ENCODE assay signal across 9 mouse cellular contexts in the genomic region with DNA sequence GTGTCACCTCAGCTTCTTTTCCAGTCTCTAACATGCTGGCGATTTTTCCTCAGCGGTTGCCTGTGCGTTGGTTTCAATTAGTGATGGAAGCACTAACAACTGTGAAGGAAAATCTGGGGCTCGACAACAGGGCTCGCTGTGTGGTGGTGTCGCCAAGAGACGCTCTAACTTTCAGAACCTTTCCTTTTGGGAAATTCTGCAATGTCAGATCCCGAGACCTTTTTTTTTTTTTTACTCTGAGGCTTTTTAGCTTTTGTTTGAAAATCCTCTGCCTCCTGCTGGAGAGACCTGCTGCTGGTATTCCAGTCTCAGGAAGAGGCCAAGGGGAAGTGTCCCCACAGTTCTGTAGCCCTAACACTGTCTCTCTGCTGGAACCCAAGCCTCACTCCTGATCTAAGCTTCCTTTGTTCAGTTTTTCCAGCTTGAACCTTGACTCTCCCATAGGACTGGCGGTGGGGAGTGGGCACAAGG.
DNase-seq lines count a peak whose midpoint lies in the region; ATAC-seq and TF ChIP-seq lines count a peak whose summit lies in the region.
"Had no signal": no experiment of that assay in that cellular context is flagged by ENCODE, and none has a peak within 500 bp of the region (broad histone marks: within the 10 kb centered on the region; RNA-seq: fewer than 3 reads in every experiment).

No protein-coding gene starts in this region.

- peak overlapping the region; percentile 40 for H3K4me2 ChIP-seq in forebrain, embryonic 13.5 days
- H3K4me2 ChIP-seq in limb, embryonic 11.5 days (ENCODE audit: low read depth, severe bottlenecking), result peak overlapping the region; percentile 37
- peak overlapping the region; percentile 45 for H3K4me2 ChIP-seq in neural tube, embryonic 13.5 days

- TF ChIP-seq CTCF in layer of hippocampus, adult 2 months (conservative IDR thresholded peaks at IDR 0.05), result peak; percentile 58

- peak overlapping the region; percentile 37; the same call in 1 of the 2 replicates for H3K9ac ChIP-seq in forebrain, embryonic 13.5 days
- H3K9ac ChIP-seq in limb, embryonic 11.5 days (ENCODE audit: low read length), result peak overlapping the region; percentile 41; the same call in 1 of the 2 replicates
- H3K9ac ChIP-seq in neural tube, embryonic 13.5 days, result peak overlapping the region; percentile 56

- WGBS in forebrain, embryonic 13.5 days, result 3% methylated on average over 9 of the region's 9 CpGs
- WGBS in limb, embryonic 11.5 days, result 3% methylated on average over 9 of the region's 9 CpGs
- 2% methylated on average over 9 of the region's 9 CpGs for WGBS in neural tube, embryonic 13.5 days

- H3K36me3 ChIP-seq in forebrain, embryonic 13.5 days (ENCODE audit: poor library complexity, severe bottlenecking), result no peaks in the 10 kb centered on the region
- H3K36me3 ChIP-seq in limb, embryonic 11.5 days (ENCODE audit: control insufficient read depth, insufficient read depth, low read length), result no peaks in the 10 kb centered on the region
- H3K36me3 ChIP-seq in neural tube, embryonic 13.5 days, result no peaks in the 10 kb centered on the region

- no peak for ATAC-seq in forebrain, embryonic 13.5 days
- ATAC-seq in limb, embryonic 11.5 days (ENCODE audit: insufficient number of reproducible peaks, low FRiP score, low TSS enrichment, low read depth), result 0 out of 2 replicates have a peak, but pooled peaks have one; percentile 65
- peak; percentile 50; the same call in 1 of the 2 replicates for ATAC-seq in neural tube, embryonic 13.5 days (ENCODE audit: low read depth)
- ATAC-seq in CD4-positive, CD25-positive, alpha-beta regulatory T cell, adult 4 months, result no peak

- no peak overlapping the region for H3K27ac ChIP-seq in layer of hippocampus, adult 2 months
- H3K27ac ChIP-seq in forebrain, embryonic 13.5 days, result no peak overlapping the region
- H3K27ac ChIP-seq in limb, embryonic 11.5 days (replicated peaks; ENCODE audit: low read depth, low read length), result no peak overlapping the region
- H3K27ac ChIP-seq in neural tube, embryonic 13.5 days (replicated peaks), result no peak overlapping the region; the same call in 1 of the 2 replicates

- DNase-seq in layer of hippocampus, adult 2 months (ENCODE audit: low spot score in 2 of 2), result no peak
- DNase-seq in layer of hippocampus, adult 9-10 months (ENCODE audit: low spot score), result no peak
- DNase-seq in limb, embryonic 11.5 days (ENCODE audit: low spot score), result peak; percentile 51
- no peak for DNase-seq in thymus, postnatal 0 days (ENCODE audit: low spot score)
- DNase-seq in layer of hippocampus, adult 9-11 months, result no peak
- DNase-seq: thymus, postnatal 14 days had no signal

- H3K9me3 ChIP-seq in forebrain, embryonic 13.5 days (replicated peaks), result no peaks in the 10 kb centered on the region
- no peaks in the 10 kb centered on the region for H3K9me3 ChIP-seq in limb, embryonic 11.5 days (ENCODE audit: control insufficient read depth, low read length)
- H3K9me3 ChIP-seq in neural tube, embryonic 13.5 days, result no peaks in the 10 kb centered on the region

- peaks cover 8% of the 10 kb centered on the region; the same call in 1 of the 2 replicates for H3K27me3 ChIP-seq in forebrain, embryonic 13.5 days
- no peaks in the 10 kb centered on the region for H3K27me3 ChIP-seq in limb, embryonic 11.5 days (ENCODE audit: control insufficient read depth, insufficient read depth, low read length)
- H3K27me3 ChIP-seq in neural tube, embryonic 13.5 days, result peaks cover 8% of the 10 kb centered on the region; the same call in 1 of the 2 replicates

- peaks cover 20% of the 10 kb centered on the region for H3K4me1 ChIP-seq in forebrain, embryonic 13.5 days
- H3K4me1 ChIP-seq in limb, embryonic 11.5 days (ENCODE audit: control insufficient read depth, insufficient read depth, low read length), result peaks cover 2% of the 10 kb centered on the region; the same call in 1 of the 2 replicates
- H3K4me1 ChIP-seq in neural tube, embryonic 13.5 days (replicated peaks), result peaks cover 15% of the 10 kb centered on the region

- peak overlapping the region; percentile 36 for H3K4me3 ChIP-seq in layer of hippocampus, adult 2 months
- H3K4me3 ChIP-seq in forebrain, embryonic 13.5 days, result no peak overlapping the region
- peak overlapping the region; percentile 14 for H3K4me3 ChIP-seq in limb, embryonic 11.5 days (ENCODE audit: low read depth, low read length)
- peak overlapping the region; percentile 11; the same call in 1 of the 2 replicates for H3K4me3 ChIP-seq in neural tube, embryonic 13.5 days

Comparison
In these comparisons a context has a peak if more than half of its experiments do, and no peak if none do; other contexts are left out.
1. ATAC-seq: peak in limb, embryonic 11.5 days (single experiment) and neural tube, embryonic 13.5 days (single experiment); none in forebrain, embryonic 13.5 days (single experiment) and CD4-positive, CD25-positive, alpha-beta regulatory T cell, adult 4 months (single experiment).
2. Peak in every context shown above with its lines, with median percentiles within 50 percentile points of each other: H3K4me2 ChIP-seq and H3K9ac ChIP-seq.